Mouse (Mus musculus) megakaryocyte, adult 5-6 weeks (primary cell): ENCODE results near the gene Wfdc6a. TPM values are rescaled to one million over a fixed set of nuclear protein-coding genes. Genes with fewer than 3 reads are reported as not detected.
A peak's percentile ranks its signal among the peaks of the same experiment; 100 is the strongest.

Experiments
- ATAC-seq: 2 replicates; pipeline ENCODE4 v1.8.0; 2016; ENCODE audit warnings: mild to moderate bottlenecking, inconsistent platforms; ENCODE audit not compliant: poor library complexity, severe bottlenecking
- total RNA-seq, 2 experiments: library from RNA; stranded (forward) in 1 of 2; stranded (reverse) in 1 of 2; fragments of 153-499, 151-499 nt in 1 of 2; fragments of 221-1000, 200-1000 nt in 1 of 2; gene quantifications; 2 replicates each; pipeline versions ENCODE4 v1.2.3 to v1.2.4; 2015 to 2017

Wfdc6a gene
- total RNA-seq, 2 experiments from 2014 or later, result not detected

DNA sequence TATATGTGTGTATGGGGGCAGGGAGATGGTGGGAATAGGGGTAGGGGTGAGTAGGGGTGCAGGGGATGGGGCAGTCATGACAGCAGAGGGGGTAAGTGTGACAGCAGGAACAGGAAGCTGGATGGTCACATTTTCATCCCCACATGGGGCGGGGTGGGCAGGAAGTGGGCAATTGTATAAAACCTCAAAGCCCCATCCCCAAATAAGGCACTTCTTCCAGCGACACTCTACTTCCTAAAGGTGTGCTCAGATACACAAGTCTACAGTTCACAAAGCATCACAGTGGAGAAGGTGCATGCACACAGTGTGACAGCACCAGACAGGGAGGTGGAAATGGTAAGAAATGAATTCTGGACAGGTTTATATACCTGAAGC is 34.4 kb downstream of the Wfdc6a start:
- ATAC-seq, result no peak

GRCm38 (mm10) chr2:164549963-164550894 is 35.0 kb downstream of the Wfdc6a start:
- ATAC-seq, result no peak

- ATAC-seq, result no peak
Measured at GRCm38 (mm10) chr2:164549338-164549737, 35.9 kb downstream of the Wfdc6a start.

GRCm38 (mm10) chr2:164544454-164545097 is 40.7 kb downstream of the Wfdc6a start:
- peak; percentile 89 for ATAC-seq

- ATAC-seq, result no peak
Measured at GRCm38 (mm10) chr2:164543745-164544144, 41.5 kb downstream of the Wfdc6a start.

DNA sequence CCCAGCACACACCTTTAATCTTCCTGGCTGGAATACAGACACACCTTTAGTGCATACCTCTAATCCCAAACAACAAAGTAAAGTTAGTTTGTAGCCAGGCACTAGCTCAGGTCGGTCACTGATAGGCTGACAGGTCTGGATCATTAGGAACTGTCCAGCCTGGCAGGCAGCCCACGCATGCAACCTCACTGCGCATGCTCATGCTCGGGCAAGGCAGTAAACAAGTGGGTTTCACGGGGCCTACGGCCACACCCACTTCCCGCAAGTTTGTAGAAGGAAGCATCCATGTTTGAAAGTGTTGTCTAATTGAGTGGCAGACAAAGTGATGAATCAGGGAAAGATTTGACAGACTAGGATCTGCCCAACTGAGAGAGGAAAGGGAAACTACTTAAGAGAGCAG is 42.6 kb downstream of the Wfdc6a start:
- ATAC-seq, result no peak

GRCm38 (mm10) chr2:164542132-164542531 is 43.1 kb downstream of the Wfdc6a start:
- no peak for ATAC-seq

DNA sequence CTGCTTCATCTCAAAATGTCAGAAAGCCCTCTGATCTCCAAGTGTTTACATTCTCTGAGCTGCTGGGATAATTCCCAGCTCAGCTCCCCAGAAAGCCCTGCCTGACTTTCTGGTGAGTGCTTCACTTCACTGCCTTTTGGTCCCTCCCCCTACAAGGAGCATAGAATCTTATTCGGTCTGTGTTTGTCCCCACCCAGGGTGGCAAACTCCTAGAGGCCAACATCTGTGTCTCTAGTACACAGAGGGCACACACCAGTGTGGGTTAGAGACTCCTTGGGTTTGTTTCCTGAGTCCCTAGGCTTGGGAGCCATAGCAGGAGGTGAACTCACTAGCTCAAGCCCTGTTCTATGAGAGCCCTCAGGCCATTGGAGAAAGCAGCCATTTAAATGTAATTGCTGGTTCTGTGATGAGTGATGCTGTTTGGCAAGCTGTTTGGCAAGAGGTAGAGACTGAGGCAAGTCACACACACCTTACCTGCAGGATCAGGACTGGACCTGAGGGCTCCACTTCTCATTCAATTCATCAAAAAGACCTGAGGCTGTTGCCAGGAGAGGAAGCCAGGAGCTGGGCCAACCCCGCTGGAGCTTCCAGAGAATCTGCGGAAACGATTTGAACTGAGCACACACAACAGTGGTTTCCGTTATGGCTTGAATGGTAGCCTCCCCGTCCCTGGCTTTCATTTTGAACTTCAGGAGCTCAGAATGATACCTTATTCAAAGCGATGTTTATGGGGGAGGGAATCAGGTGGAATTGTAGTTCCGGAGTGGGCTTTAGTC is 44.4 kb downstream of the Wfdc6a start:
- ATAC-seq, result no peak

- ATAC-seq, result no peak
Measured at GRCm38 (mm10) chr2:164537003-164537402, 48.2 kb downstream of the Wfdc6a start.

DNA sequence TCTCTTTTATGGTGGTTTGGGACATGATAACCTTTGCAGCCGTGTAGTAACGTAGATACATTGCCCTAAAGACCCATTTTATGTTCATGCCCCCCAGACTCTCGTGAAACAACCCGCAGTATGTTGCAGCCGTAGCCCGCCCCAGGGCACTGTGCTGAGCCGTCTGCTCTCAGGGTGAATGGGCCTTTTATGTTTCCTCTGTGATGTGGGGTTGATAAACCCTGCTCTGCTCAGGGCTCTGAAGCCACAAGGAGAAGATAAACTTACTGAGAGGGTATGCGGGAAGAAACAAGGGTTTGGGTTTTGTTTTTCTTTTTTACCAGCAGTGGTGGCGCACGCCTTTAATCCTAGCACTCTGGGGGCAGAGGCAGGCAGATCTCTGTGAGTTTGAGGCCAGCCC is 50.9 kb downstream of the Wfdc6a start:
- no peak for ATAC-seq

- ATAC-seq, result peak; percentile 77
Measured at GRCm38 (mm10) chr2:164531169-164531568, 54.1 kb downstream of the Wfdc6a start.

Other genes with a start within 250 kb of the Wfdc6a start
Only the 30 nearest of the 32 such genes appear.
- gene Slpi, start 196.4 kb downstream of the Wfdc6a start, total RNA-seq (2015), result 454 and 463 TPM in 2 replicates
- 81.4 and 109 TPM in 2 replicates for gene Slpi, start 196.4 kb downstream of the Wfdc6a start, total RNA-seq (2017)
- gene Rbpjl, start 182.3 kb downstream of the Wfdc6a start, total RNA-seq (2015), result not detected in 2 replicates
- gene Rbpjl, start 182.3 kb downstream of the Wfdc6a start, total RNA-seq (2017), result not detected in 2 replicates
- gene Matn4, start 180.3 kb downstream of the Wfdc6a start, total RNA-seq (2015), result not detected in 2 replicates
- gene Matn4, start 180.3 kb downstream of the Wfdc6a start, total RNA-seq (2017), result not detected in 2 replicates
- gene Sdc4, start 141.6 kb downstream of the Wfdc6a start, total RNA-seq (2015), result 0.76 and 0.82 TPM in 2 replicates
- 0.49 and 0.88 TPM in 2 replicates for gene Sdc4, start 141.6 kb downstream of the Wfdc6a start, total RNA-seq (2017)
- 50.9 and 52.3 TPM in 2 replicates for gene Sys1, start 128.5 kb downstream of the Wfdc6a start, total RNA-seq (2015)
- gene Sys1, start 128.5 kb downstream of the Wfdc6a start, total RNA-seq (2017), result 14.9 and 20.2 TPM in 2 replicates
- not detected in 2 replicates for gene Gm20458, start 124.5 kb downstream of the Wfdc6a start, total RNA-seq (2015)
- not detected in 2 replicates for gene Gm20458, start 124.5 kb downstream of the Wfdc6a start, total RNA-seq (2017)
- gene Trp53tg5, start 111.7 kb downstream of the Wfdc6a start, total RNA-seq (2015), result not detected in 2 replicates
- gene Trp53tg5, start 111.7 kb downstream of the Wfdc6a start, total RNA-seq (2017), result not detected in 2 replicates
- gene Dbndd2, start 99.3 kb downstream of the Wfdc6a start, total RNA-seq (2015), result 3.2 and 7.9 TPM in 2 replicates
- gene Dbndd2, start 99.3 kb downstream of the Wfdc6a start, total RNA-seq (2017), result 1.4 and 2.0 TPM in 2 replicates
- 69.0 and 70.8 TPM in 2 replicates for gene Pigt, start 87.9 kb downstream of the Wfdc6a start, total RNA-seq (2015)
- gene Pigt, start 87.9 kb downstream of the Wfdc6a start, total RNA-seq (2017), result 30.8 and 43.0 TPM in 2 replicates
- gene Wfdc2, start 23.0 kb downstream of the Wfdc6a start, total RNA-seq (2015), result not detected in 2 replicates
- gene Wfdc2, start 23.0 kb downstream of the Wfdc6a start, total RNA-seq (2017), result not detected in 2 replicates
- not detected in 2 replicates for gene Spint3, start 12.0 kb downstream of the Wfdc6a start, total RNA-seq (2015)
- not detected in 2 replicates for gene Spint3, start 12.0 kb downstream of the Wfdc6a start, total RNA-seq (2017)
- gene Eppin, start 8.1 kb upstream of the Wfdc6a start, total RNA-seq (2015), result not detected in 2 replicates
- gene Eppin, start 8.1 kb upstream of the Wfdc6a start, total RNA-seq (2017), result not detected in 2 replicates
- gene Wfdc6b, start 28.1 kb upstream of the Wfdc6a start, total RNA-seq (2015), result not detected in 2 replicates
- not detected in 2 replicates for gene Wfdc6b, start 28.1 kb upstream of the Wfdc6a start, total RNA-seq (2017)
- not detected in 2 replicates for gene Wfdc8, start 28.2 kb upstream of the Wfdc6a start, total RNA-seq (2015)
- not detected in 2 replicates for gene Wfdc8, start 28.2 kb upstream of the Wfdc6a start, total RNA-seq (2017)
- not detected in 2 replicates for gene Wfdc16, start 53.3 kb upstream of the Wfdc6a start, total RNA-seq (2015)
- not detected in 2 replicates for gene Wfdc16, start 53.3 kb upstream of the Wfdc6a start, total RNA-seq (2017)
- not detected in 2 replicates for gene Wfdc10, start 70.6 kb upstream of the Wfdc6a start, total RNA-seq (2015)
- not detected in 2 replicates for gene Wfdc10, start 70.6 kb upstream of the Wfdc6a start, total RNA-seq (2017)
- not detected in 2 replicates for gene Wfdc9, start 71.1 kb upstream of the Wfdc6a start, total RNA-seq (2015)
- not detected in 2 replicates for gene Wfdc9, start 71.1 kb upstream of the Wfdc6a start, total RNA-seq (2017)
- gene Wfdc11, start 88.6 kb upstream of the Wfdc6a start, total RNA-seq (2015), result not detected in 2 replicates
- not detected in 2 replicates for gene Wfdc11, start 88.6 kb upstream of the Wfdc6a start, total RNA-seq (2017)
- not detected in 2 replicates for gene Wfdc13, start 99.7 kb upstream of the Wfdc6a start, total RNA-seq (2015)
- gene Wfdc13, start 99.7 kb upstream of the Wfdc6a start, total RNA-seq (2017), result not detected in 2 replicates
- gene Spint4, start 113.1 kb upstream of the Wfdc6a start, total RNA-seq (2015), result not detected in 2 replicates
- gene Spint4, start 113.1 kb upstream of the Wfdc6a start, total RNA-seq (2017), result not detected in 2 replicates
- not detected in 2 replicates for gene Spint5, start 129.9 kb upstream of the Wfdc6a start, total RNA-seq (2015)
- gene Spint5, start 129.9 kb upstream of the Wfdc6a start, total RNA-seq (2017), result not detected in 2 replicates
- 1.0 TPM in 1 of 2 replicates, not detected in the other for gene Wfdc3, start 160.5 kb upstream of the Wfdc6a start, total RNA-seq (2015)
- gene Wfdc3, start 160.5 kb upstream of the Wfdc6a start, total RNA-seq (2017), result not detected in 2 replicates
- gene Dnttip1, start 160.5 kb upstream of the Wfdc6a start, total RNA-seq (2015), result 27.3 and 28.5 TPM in 2 replicates
- gene Dnttip1, start 160.5 kb upstream of the Wfdc6a start, total RNA-seq (2017), result 18.5 and 27.0 TPM in 2 replicates
- gene Ube2c, start 184.5 kb upstream of the Wfdc6a start, total RNA-seq (2015), result 330 and 340 TPM in 2 replicates
- 228 and 247 TPM in 2 replicates for gene Ube2c, start 184.5 kb upstream of the Wfdc6a start, total RNA-seq (2017)
- gene Tnnc2, start 194.5 kb upstream of the Wfdc6a start, total RNA-seq (2015), result not detected in 2 replicates
- not detected in 2 replicates for gene Tnnc2, start 194.5 kb upstream of the Wfdc6a start, total RNA-seq (2017)
- 5.2 and 5.5 TPM in 2 replicates for gene Snx21, start 200.4 kb upstream of the Wfdc6a start, total RNA-seq (2015)
- gene Snx21, start 200.4 kb upstream of the Wfdc6a start, total RNA-seq (2017), result 3.2 and 5.0 TPM in 2 replicates
- gene Acot8, start 219.4 kb upstream of the Wfdc6a start, total RNA-seq (2015), result 20.4 and 20.8 TPM in 2 replicates
- gene Acot8, start 219.4 kb upstream of the Wfdc6a start, total RNA-seq (2017), result 28.8 and 28.9 TPM in 2 replicates
- gene Zswim3, start 219.7 kb upstream of the Wfdc6a start, total RNA-seq (2015), result 2.3 and 3.4 TPM in 2 replicates
- gene Zswim3, start 219.7 kb upstream of the Wfdc6a start, total RNA-seq (2017), result 1.7 and 3.4 TPM in 2 replicates
- gene Zswim1, start 237.2 kb upstream of the Wfdc6a start, total RNA-seq (2015), result 5.7 and 6.4 TPM in 2 replicates
- 2.9 TPM in 2 replicates for gene Zswim1, start 237.2 kb upstream of the Wfdc6a start, total RNA-seq (2017)
- not detected in 2 replicates for gene Spata25, start 243.1 kb upstream of the Wfdc6a start, total RNA-seq (2015)
- gene Spata25, start 243.1 kb upstream of the Wfdc6a start, total RNA-seq (2017), result not detected in 2 replicates